Mouse (Mus musculus) neural tube, embryonic 13.5 days (tissue): ENCODE data around the gene Smdt1. TPM values are rescaled to one million over a fixed set of nuclear protein-coding genes. Genes with fewer than 3 reads are reported as not detected.

Experiments used
- ATAC-seq: fragments of 200-750 bp; cut with Nextera tagmentation; 2 replicates; pipeline ENCODE4 v1.8.0; 2017; ENCODE audit warnings: low read depth, mild to moderate bottlenecking, moderate TSS enrichment, moderate library complexity
- H3K27ac ChIP-seq: fragments of 300-500 bp; sonication (generic); replicated peaks from 2 replicates; pipeline ENCODE4 v1.5.1; 2015; ENCODE audit warnings: moderate library complexity, mild to moderate bottlenecking, inconsistent platforms
- H3K27me3 ChIP-seq: fragments of 300-500 bp; sonication (generic); 2 replicates; pipeline ENCODE4 v1.6.1; 2015; ENCODE audit warnings: mild to moderate bottlenecking, inconsistent platforms
- H3K36me3 ChIP-seq: fragments of 300-500 bp; sonication (generic); 2 replicates; pipeline ENCODE4 v1.6.1; 2015; ENCODE audit warnings: mild to moderate bottlenecking, inconsistent platforms
- H3K4me1 ChIP-seq: fragments of 300-500 bp; sonication (generic); replicated peaks from 2 replicates; pipeline ENCODE4 v1.6.1; 2015; ENCODE audit warnings: inconsistent platforms
- H3K4me2 ChIP-seq: fragments of 300-500 bp; sonication (generic); 2 replicates; pipeline ENCODE4 v1.6.1; 2015; ENCODE audit warnings: inconsistent platforms, mild to moderate bottlenecking, moderate library complexity
- H3K4me3 ChIP-seq: fragments of 300-500 bp; sonication (generic); 2 replicates; pipeline ENCODE4 v1.5.1; 2015; ENCODE audit warnings: mild to moderate bottlenecking, inconsistent platforms
- H3K9ac ChIP-seq: fragments of 300-500 bp; sonication (generic); 2 replicates; pipeline ENCODE4 v1.6.1; 2015; ENCODE audit warnings: moderate library complexity, mild to moderate bottlenecking, inconsistent platforms
- H3K9me3 ChIP-seq: fragments of 300-500 bp; sonication (generic); 2 replicates; pipeline ENCODE4 v1.6.1; 2016; ENCODE audit warnings: inconsistent platforms
- WGBS: fragments of 180-500 bp; shearing (Covaris S2); methylation state at CpG from one replicate; pipeline ENCODE4 v1.1.7; 2015; 5-methylcytosine and 5-hydroxymethylcytosine counted together
- polyA plus RNA-seq: library from polyadenylated mRNA; unstranded; fragments of >200 nt; fragmentation: Nextera tagmentation; extraction: Ambion mirVana; gene quantifications from 2 replicates; pipeline ENCODE4 v1.2.1, GENCODE M21; 2015

Gene Smdt1
- polyA plus RNA-seq, 1 experiment from 2014 or later: 401 TPM

GRCm38 (mm10) chr15:82345820-82346470 lies 7.2 kb downstream of the Smdt1 start:
- Histone ChIP-seq H3K4me1 (peaks cover 35% of the 10 kb centered on the region), H3K36me3 (peaks cover 33% of the 10 kb centered on the region), H3K27ac (peak overlapping the region; percentile 86), H3K4me2 (peak overlapping the region; percentile 97), H3K9ac (peak overlapping the region; percentile 79), H3K4me3 (peak overlapping the region; percentile 56), H3K27me3 (peaks cover 10% of the 10 kb centered on the region), H3K9me3 (no peaks in the 10 kb centered on the region)
- ATAC-seq: peak; percentile 99
- under 1% methylated on average over 51 of the region's 51 CpGs for WGBS

- WGBS: 62% methylated on average over 14 of the region's 14 CpGs
- Histone ChIP-seq H3K4me1 (peaks cover 31% of the 10 kb centered on the region), H3K9me3 (no peaks in the 10 kb centered on the region), H3K4me3 (peak overlapping the region; percentile 56), H3K27ac (peak overlapping the region; percentile 86), H3K4me2 (peak overlapping the region; percentile 97), H3K9ac (peak overlapping the region; percentile 79), H3K27me3 (0 out of 2 replicates have a peak, but pooled peaks cover 5% of the 10 kb centered on the region), H3K36me3 (peaks cover 35% of the 10 kb centered on the region)
- 0 out of 2 replicates have a peak, but pooled peaks have one; percentile 3 for ATAC-seq
These were observed 8.0 kb downstream of the Smdt1 start for GRCm38 (mm10) chr15:82346580-82347302.

DNA sequence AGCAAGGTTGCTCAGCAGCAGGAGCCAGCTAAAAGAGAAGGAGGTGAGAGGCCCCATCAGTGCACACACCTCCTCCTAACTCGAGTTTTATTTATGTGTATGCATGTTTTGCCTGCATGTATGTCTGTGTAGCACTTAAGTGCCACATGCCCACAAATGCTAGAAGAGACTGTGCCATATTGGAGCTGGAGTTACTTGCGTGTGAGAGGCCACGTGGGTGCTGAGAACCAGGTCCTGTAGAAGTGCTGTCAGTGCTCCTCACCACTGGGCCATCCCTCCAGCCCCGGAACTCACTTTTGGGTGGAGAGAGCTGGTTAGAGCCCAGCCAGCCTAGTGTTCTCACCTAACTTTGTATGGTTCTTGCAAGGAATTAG lies 8.5 kb downstream of the Smdt1 start:
- peak overlapping the region; percentile 97 for H3K4me2 ChIP-seq
- no peak for ATAC-seq
- 85% methylated on average over 4 of the region's 4 CpGs for WGBS

GRCm38 (mm10) chr15:82347852-82348251 lies 9.1 kb downstream of the Smdt1 start:
- 95% methylated on average over 12 of the region's 12 CpGs for WGBS
- no peak overlapping the region for H3K27ac ChIP-seq
- no peaks in the 10 kb centered on the region for H3K27me3 ChIP-seq
- peak overlapping the region; percentile 79; the same call in 1 of the 2 replicates for H3K9ac ChIP-seq
- peaks cover 37% of the 10 kb centered on the region for H3K4me1 ChIP-seq
- H3K4me3 ChIP-seq: no peak overlapping the region; the same call in 1 of the 2 replicates
- H3K9me3 ChIP-seq: no peaks in the 10 kb centered on the region
- H3K4me2 ChIP-seq: peak overlapping the region; percentile 97; the same call in 1 of the 2 replicates
- ATAC-seq: no peak
- H3K36me3 ChIP-seq: peaks cover 35% of the 10 kb centered on the region

More for the DNA sequence above, 8.5 kb downstream of the Smdt1 start:
- H3K9me3 ChIP-seq: no peaks in the 10 kb centered on the region
- H3K27me3 ChIP-seq: no peaks in the 10 kb centered on the region
- peak overlapping the region; percentile 56 for H3K4me3 ChIP-seq
- peak overlapping the region; percentile 86; the same call in 1 of the 2 replicates for H3K27ac ChIP-seq
- peaks cover 31% of the 10 kb centered on the region for H3K4me1 ChIP-seq
- H3K9ac ChIP-seq: peak overlapping the region; percentile 79
- peaks cover 35% of the 10 kb centered on the region for H3K36me3 ChIP-seq

- Histone ChIP-seq H3K4me2 (no peak overlapping the region), H3K36me3 (peaks cover 35% of the 10 kb centered on the region), H3K27ac (no peak overlapping the region), H3K27me3 (no peaks in the 10 kb centered on the region), H3K4me1 (peaks cover 43% of the 10 kb centered on the region), H3K9me3 (no peaks in the 10 kb centered on the region), H3K9ac (no peak overlapping the region), H3K4me3 (no peak overlapping the region)
- no peak for ATAC-seq
- 87% methylated on average over 8 of the region's 8 CpGs for WGBS
These were observed 9.7 kb downstream of the Smdt1 start for GRCm38 (mm10) chr15:82348258-82348998.

GRCm38 (mm10) chr15:82348999-82349341 lies 10.2 kb downstream of the Smdt1 start:
- Histone ChIP-seq H3K36me3 (peaks cover 35% of the 10 kb centered on the region), H3K4me3 (no peak overlapping the region), H3K4me2 (no peak overlapping the region), H3K9me3 (no peaks in the 10 kb centered on the region), H3K4me1 (peaks cover 44% of the 10 kb centered on the region), H3K27ac (no peak overlapping the region), H3K27me3 (no peaks in the 10 kb centered on the region), H3K9ac (no peak overlapping the region)
- WGBS: 83% methylated on average over 2 of the region's 2 CpGs
- no peak for ATAC-seq

DNA sequence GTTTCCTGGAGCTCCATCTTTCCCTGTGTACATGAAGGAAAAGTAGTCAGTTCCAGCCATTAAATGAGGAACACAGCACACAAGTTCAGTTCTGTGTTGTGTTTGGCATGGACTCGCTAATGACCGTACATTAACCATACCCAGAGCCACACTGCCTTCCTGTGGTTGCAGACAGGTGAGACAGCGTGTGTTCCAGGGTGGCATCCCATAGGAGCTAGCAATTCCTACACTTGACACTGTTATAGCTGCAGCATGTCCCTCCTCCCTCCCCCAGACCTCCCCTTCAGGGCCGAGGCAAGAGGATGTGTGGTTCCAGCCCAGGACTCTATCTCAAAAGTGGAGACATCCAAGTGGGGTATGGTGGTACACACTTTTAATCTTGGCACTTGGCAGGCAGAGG lies 11.6 kb downstream of the Smdt1 start:
- Histone ChIP-seq H3K4me2 (no peak overlapping the region), H3K9ac (no peak overlapping the region), H3K9me3 (no peaks in the 10 kb centered on the region), H3K36me3 (peaks cover 35% of the 10 kb centered on the region), H3K27ac (no peak overlapping the region), H3K4me3 (no peak overlapping the region), H3K4me1 (peaks cover 53% of the 10 kb centered on the region), H3K27me3 (no peaks in the 10 kb centered on the region)
- no peak for ATAC-seq
- WGBS: 89% methylated on average over 4 of the region's 4 CpGs

- H3K36me3 ChIP-seq: peaks cover 35% of the 10 kb centered on the region
- H3K4me1 ChIP-seq: peaks cover 52% of the 10 kb centered on the region
- no peak overlapping the region for H3K4me2 ChIP-seq
- ATAC-seq: no peak
- no peaks in the 10 kb centered on the region for H3K9me3 ChIP-seq
- H3K27me3 ChIP-seq: no peaks in the 10 kb centered on the region
- no peak overlapping the region for H3K9ac ChIP-seq
- no peak overlapping the region for H3K4me3 ChIP-seq
- WGBS: 97% methylated on average over 3 of the region's 3 CpGs
- no peak overlapping the region for H3K27ac ChIP-seq
These were observed 12.7 kb downstream of the Smdt1 start for GRCm38 (mm10) chr15:82351480-82351879.

DNA sequence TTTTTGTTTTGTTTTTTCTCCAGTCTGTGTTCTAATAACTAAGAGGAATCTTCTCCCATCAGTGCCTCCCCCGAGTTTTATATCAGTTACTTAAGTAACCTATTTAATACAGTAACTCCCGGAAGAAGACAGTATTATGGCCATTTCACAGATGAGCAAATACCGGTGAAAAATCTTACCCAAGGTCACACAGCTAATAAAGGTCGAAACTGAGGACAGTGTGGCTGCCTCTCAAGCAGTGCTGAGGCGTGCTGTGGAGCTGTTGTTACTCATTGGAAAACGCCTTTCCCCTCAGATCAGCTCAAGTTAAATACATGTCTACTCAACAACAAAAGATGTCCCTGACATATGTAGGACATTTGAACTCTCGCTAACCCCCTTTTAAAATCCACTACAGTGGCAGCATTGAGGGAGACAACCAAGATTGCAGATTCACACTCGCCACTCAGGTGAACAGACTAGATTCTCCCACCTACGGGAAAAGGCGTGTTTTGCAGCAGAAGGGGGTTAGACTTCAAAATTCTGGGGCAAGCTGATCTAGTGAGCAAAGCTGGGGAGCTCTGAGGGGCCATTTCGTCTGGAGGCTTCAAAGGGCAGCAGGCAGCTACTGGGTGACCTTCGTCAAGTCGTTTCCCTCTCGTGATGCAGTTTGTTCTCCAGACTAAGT lies 14.5 kb downstream of the Smdt1 start:
- H3K9ac ChIP-seq: peak overlapping the region; percentile 99
- peak overlapping the region; percentile 94 for H3K4me2 ChIP-seq
- no peaks in the 10 kb centered on the region for H3K27me3 ChIP-seq
- WGBS: 28% methylated on average over 14 of the region's 14 CpGs
- H3K4me1 ChIP-seq: peaks cover 35% of the 10 kb centered on the region
- peaks cover 30% of the 10 kb centered on the region for H3K36me3 ChIP-seq
- peak overlapping the region; percentile 97 for H3K4me3 ChIP-seq
- no peaks in the 10 kb centered on the region for H3K9me3 ChIP-seq
- peak overlapping the region; percentile 91 for H3K27ac ChIP-seq
- ATAC-seq: no peak

DNA sequence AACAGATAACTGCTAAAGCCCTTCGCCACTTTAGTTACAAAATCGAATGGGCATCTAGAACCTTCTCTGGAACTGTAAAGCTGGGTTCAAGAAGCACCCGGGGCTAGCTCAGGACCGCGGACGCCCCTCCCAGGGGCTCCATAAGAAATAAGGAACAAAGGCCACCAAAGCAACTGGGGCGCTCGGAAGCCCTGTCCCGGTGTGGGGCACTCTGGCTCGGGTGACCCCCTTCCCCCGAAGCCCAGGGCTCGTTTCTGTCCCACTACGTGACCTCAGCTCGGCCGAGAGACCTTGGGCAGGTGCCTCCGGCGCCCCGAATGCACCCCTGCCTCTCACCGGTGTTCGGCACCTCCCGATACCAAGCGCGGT lies 15.0 kb downstream of the Smdt1 start:
- no peak; the same call in 1 of the 2 replicates for ATAC-seq
- H3K27ac ChIP-seq: peak overlapping the region; percentile 91
- H3K9me3 ChIP-seq: no peaks in the 10 kb centered on the region
- under 1% methylated on average over 23 of the region's 23 CpGs for WGBS
- peaks cover 31% of the 10 kb centered on the region for H3K4me1 ChIP-seq
- H3K9ac ChIP-seq: peak overlapping the region; percentile 99
- peak overlapping the region; percentile 97 for H3K4me3 ChIP-seq
- H3K36me3 ChIP-seq: peaks cover 24% of the 10 kb centered on the region
- H3K4me2 ChIP-seq: peak overlapping the region; percentile 94
- no peaks in the 10 kb centered on the region for H3K27me3 ChIP-seq

DNA sequence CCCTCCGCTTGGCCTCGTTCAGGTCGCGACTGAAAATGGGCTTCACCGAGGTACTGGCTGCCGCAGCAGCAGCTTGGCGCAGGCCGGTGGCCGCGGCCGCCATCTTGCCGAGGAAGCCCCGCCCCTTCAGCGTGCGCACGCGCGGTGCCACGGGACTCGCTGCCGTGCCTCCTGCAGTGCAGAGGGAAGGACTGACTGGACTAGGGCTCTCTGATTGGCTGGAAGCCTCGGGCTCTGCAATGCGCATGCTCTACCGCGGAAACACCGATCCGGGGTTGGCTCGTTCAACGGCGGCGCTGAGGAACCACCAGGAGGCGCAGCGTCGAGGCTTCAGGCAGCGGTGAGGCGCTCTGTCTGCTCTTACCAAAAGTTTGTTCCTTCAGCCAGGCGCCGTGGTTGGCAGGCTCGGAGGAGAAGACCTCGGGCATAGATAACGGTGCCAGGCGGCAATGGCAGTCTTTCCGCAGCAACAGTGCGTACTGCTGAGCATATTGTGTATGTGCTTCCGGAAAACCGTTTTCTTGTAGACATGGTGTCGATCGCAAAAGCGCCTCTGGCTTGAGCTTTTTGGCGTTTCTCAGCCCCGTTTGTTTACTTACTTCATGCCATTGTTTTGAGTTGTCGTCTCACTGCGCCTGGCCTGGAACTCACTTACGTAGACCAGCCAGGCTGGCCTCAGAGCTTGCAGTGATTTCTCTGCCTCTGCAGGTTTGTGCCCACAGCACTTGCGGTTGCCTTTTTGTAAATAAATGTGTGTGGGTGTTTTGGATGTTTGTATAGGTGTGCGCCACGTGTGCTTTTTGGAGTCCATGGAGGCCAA lies 15.6 kb downstream of the Smdt1 start, which contains the start of gene Ndufa6:
Ndufa6 (minus strand) TSS at position 197 of the 820 bp plus-strand sequence.
- no peaks in the 10 kb centered on the region for H3K27me3 ChIP-seq
- peak within 1 kb of the TSS; percentile 99 for H3K9ac ChIP-seq
- WGBS: 2% methylated on average over 57 of the region's 57 CpGs
- peaks cover 31% of the 10 kb centered on the region for H3K4me1 ChIP-seq
- H3K4me2 ChIP-seq: peak within 1 kb of the TSS; percentile 94
- H3K9me3 ChIP-seq: no peaks in the 10 kb centered on the region
- H3K4me3 ChIP-seq: peak within 1 kb of the TSS; percentile 97
- H3K36me3 ChIP-seq: peaks cover 18% of the 10 kb centered on the region
- peak within 1 kb of the TSS; percentile 91 for H3K27ac ChIP-seq
- ATAC-seq: peak; percentile 99
